Mouse (Mus musculus) small intestine, adult 2 months (tissue): ENCODE measurements around the gene Tenm3.

Experiments used
- CTCF ChIP-seq: fragments of 200-500 bp; IDR thresholded peaks from 2 replicates; pipeline ENCODE4 v1.5.1; 2012; ENCODE audit warnings: low read depth, mild to moderate bottlenecking, control low read depth, inconsistent platforms, low read length, moderate library complexity, mixed read lengths; ENCODE audit not compliant: insufficient replicate concordance, insufficient read length; ENCODE audit errors: extremely low read depth
- POLR2A ChIP-seq: fragments of 200-500 bp; IDR thresholded peaks from 2 replicates; pipeline ENCODE4 v1.6.1; 2012; ENCODE audit warnings: low read depth, mild to moderate bottlenecking, control low read depth, inconsistent platforms, low read length, moderate library complexity

- no peak for TF ChIP-seq POLR2A
- no peak for TF ChIP-seq CTCF
These were observed 188.2 kb downstream of the Tenm3 start for GRCm38 (mm10) chr8:48655381-48656043.
